In genomic region chr5:77407341-77408298, GRCm38 (mm10) we compare ENCODE assay signal across 8 mouse cellular contexts. TPM values are rescaled to one million over a fixed set of nuclear protein-coding genes. Genes with fewer than 3 reads are reported as not detected.
DNase-seq lines count a peak whose midpoint lies in the region; ATAC-seq and TF ChIP-seq lines count a peak whose summit lies in the region.

Gene Igfbp7, minus strand, starts transcription at chr5:77408041.

- no peak for TF ChIP-seq EP300 in liver, postnatal 0 days (IDR thresholded peaks at IDR 0.05; ENCODE audit: low read depth)

- peak; percentile 41 for DNase-seq in forelimb bud, embryonic 11.5 days (ENCODE audit: low read depth, low spot score)
- peak; percentile 77 for DNase-seq in heart, postnatal 25 days (ENCODE audit: low spot score)
- DNase-seq in large intestine, adult 2 months (ENCODE audit: low read depth, low spot score): no peak
- DNase-seq in liver, postnatal 0 days: peak; percentile 68
- peak; percentile 54 for DNase-seq in thymus, adult 2 months

- peak; percentile 82 for ATAC-seq in liver, postnatal 0 days
- peak; percentile 95 for ATAC-seq in neural tube, embryonic 14.5 days (ENCODE audit: low read depth)

- peaks cover 12% of the 10 kb centered on the region for H3K9me3 ChIP-seq in E14TG2a.4 (ENCODE audit: low read length)
- H3K9me3 ChIP-seq in liver, postnatal 0 days (ENCODE audit: low read length): no peaks in the 10 kb centered on the region
- H3K9me3 ChIP-seq in neural tube, embryonic 14.5 days (ENCODE audit: control insufficient read depth, low read length): no peaks in the 10 kb centered on the region

- H3K4me3 ChIP-seq in E14TG2a.4 (replicated peaks; ENCODE audit: low read length): peak within 1 kb of the TSS; percentile 90
- peak within 1 kb of the TSS; percentile 49 for H3K4me3 ChIP-seq in bone marrow macrophage, adult 2 months (ENCODE audit: insufficient read depth, low read length)
- H3K4me3 ChIP-seq in liver, postnatal 0 days (ENCODE audit: low read depth, low read length): peak within 1 kb of the TSS; percentile 54
- H3K4me3 ChIP-seq in neural tube, embryonic 14.5 days (ENCODE audit: low read depth, low read length): peak within 1 kb of the TSS; percentile 53
- peak within 1 kb of the TSS; percentile 13; the same call in 1 of the 2 replicates for H3K4me3 ChIP-seq in thymus, adult 2 months (ENCODE audit: control insufficient read depth, insufficient read depth, low read length)

- H3K9ac ChIP-seq in liver, postnatal 0 days (replicated peaks): peak within 1 kb of the TSS; percentile 54
- peak within 1 kb of the TSS; percentile 54 for H3K9ac ChIP-seq in neural tube, embryonic 14.5 days (replicated peaks; ENCODE audit: low read depth, low read length)

- H3K4me2 ChIP-seq in liver, postnatal 0 days (ENCODE audit: low read depth, low read length): peak within 1 kb of the TSS; percentile 68
- peak within 1 kb of the TSS; percentile 89 for H3K4me2 ChIP-seq in neural tube, embryonic 14.5 days (ENCODE audit: low read depth, low read length)

- H3K36me3 ChIP-seq in E14TG2a.4 (ENCODE audit: insufficient read depth, low read length): no peaks in the 10 kb centered on the region
- H3K36me3 ChIP-seq in liver, postnatal 0 days (replicated peaks; ENCODE audit: insufficient read depth, low read length): no peaks in the 10 kb centered on the region
- H3K36me3 ChIP-seq in neural tube, embryonic 14.5 days (ENCODE audit: control insufficient read depth, insufficient read depth, low read length): no peaks in the 10 kb centered on the region
- H3K36me3 ChIP-seq in thymus, adult 2 months (ENCODE audit: control insufficient read depth, insufficient read depth, low read length): no peaks in the 10 kb centered on the region

- TF ChIP-seq CTCF in E14TG2a.4 (conservative IDR thresholded peaks at IDR 0.05; ENCODE audit: low read length): no peak
- 0 out of 2 replicates have a peak, but pooled peaks have one; percentile 17 for TF ChIP-seq CTCF in bone marrow macrophage, adult 2 months (IDR thresholded peaks at IDR 0.05; ENCODE audit: low read depth, low read length)
- peak; percentile 57 for TF ChIP-seq CTCF in liver, postnatal 0 days (IDR thresholded peaks at IDR 0.05; ENCODE audit: low read depth)
- TF ChIP-seq CTCF in thymus, adult 2 months (IDR thresholded peaks at IDR 0.05; ENCODE audit: borderline replicate concordance, control insufficient read depth, extremely low read depth, insufficient read depth, low read length, poor library complexity): peak; percentile 72; the same call in 1 of the 2 replicates

- peaks cover 33% of the 10 kb centered on the region for H3K27me3 ChIP-seq in E14TG2a.4 (ENCODE audit: insufficient read depth, low read length)
- peaks cover 17% of the 10 kb centered on the region for H3K27me3 ChIP-seq in liver, postnatal 0 days (ENCODE audit: insufficient read depth, low read length)
- H3K27me3 ChIP-seq in neural tube, embryonic 14.5 days (ENCODE audit: control insufficient read depth, insufficient read depth, low read length): peaks cover 6% of the 10 kb centered on the region
- H3K27me3 ChIP-seq in thymus, adult 2 months (ENCODE audit: control insufficient read depth, insufficient read depth, low read length): peaks cover 5% of the 10 kb centered on the region

- no peak within 1 kb of the TSS for H3K27ac ChIP-seq in bone marrow macrophage, adult 2 months (ENCODE audit: insufficient read depth, low read depth, low read length)
- peak within 1 kb of the TSS; percentile 22; the same call in 1 of the 2 replicates for H3K27ac ChIP-seq in liver, postnatal 0 days (ENCODE audit: low read depth)
- H3K27ac ChIP-seq in neural tube, embryonic 14.5 days (ENCODE audit: low read depth, low read length): no peak within 1 kb of the TSS
- H3K27ac ChIP-seq in thymus, adult 2 months (ENCODE audit: control insufficient read depth, insufficient read depth, low read length): no peak within 1 kb of the TSS

- intact Hi-C loops in heart, postnatal 25 days (cut with DNase I): loop anchor here (5.0 kb wide), 1 partner anchor 55 kb away; no protein-coding TSS in a partner anchor

- no peaks in the 10 kb centered on the region for H3K4me1 ChIP-seq in E14TG2a.4 (replicated peaks; ENCODE audit: low read depth, low read length)
- H3K4me1 ChIP-seq in bone marrow macrophage, adult 2 months (ENCODE audit: control insufficient read depth, insufficient read depth, low read length): no peaks in the 10 kb centered on the region; the same call in 1 of the 2 replicates
- peaks cover 4% of the 10 kb centered on the region; the same call in 1 of the 2 replicates for H3K4me1 ChIP-seq in liver, postnatal 0 days (ENCODE audit: insufficient read depth)
- no peaks in the 10 kb centered on the region for H3K4me1 ChIP-seq in neural tube, embryonic 14.5 days (ENCODE audit: control insufficient read depth, insufficient read depth, low read length)
- no peaks in the 10 kb centered on the region for H3K4me1 ChIP-seq in thymus, adult 2 months (replicated peaks; ENCODE audit: control insufficient read depth, insufficient read depth, low read length)

- whole genome bisulfite sequencing in large intestine, adult 2 months: 6% methylated on average over 91 of the region's 101 CpGs
- 6% methylated on average over 90 of the region's 101 CpGs for WGBS in liver, postnatal 0 days (ENCODE audit: insufficient replicate concordance)
- 8% methylated on average over 52 of the region's 101 CpGs for WGBS in neural tube, embryonic 14.5 days
- 7% methylated on average over 97 of the region's 101 CpGs for WGBS in thymus, adult 2 months

- no peak for TF ChIP-seq POLR2A in bone marrow macrophage, adult 2 months (IDR thresholded peaks at IDR 0.05; ENCODE audit: borderline replicate concordance, low read depth, low read length)
- TF ChIP-seq POLR2A in thymus, adult 2 months (IDR thresholded peaks at IDR 0.05; ENCODE audit: control insufficient read depth, extremely low read depth, insufficient read depth, low read length, poor library complexity): no peak

RNA-seq across cellular contexts. Expression of gene Igfbp7, which starts in this region (rescaled TPM):
- polyA plus RNA-seq in bone marrow macrophage, adult 2 months (2012; ENCODE audit: insufficient read depth, insufficient read length, missing spikeins): 6.6 and 7.3 TPM in 2 replicates
- total RNA-seq in heart, postnatal 25 days (2021): 100 to 1,000 TPM; 251 to 311 TPM
- polyA plus RNA-seq in large intestine, adult 2 months (2012; rRNA removed): 254 and 387 TPM in 2 replicates
- 89.6 and 97.3 TPM in 2 replicates for polyA plus RNA-seq in liver, postnatal 0 days (2015; fragmentation: Nextera tagmentation; extraction: Ambion mirVana)
- polyA plus RNA-seq in neural tube, embryonic 14.5 days (2014; fragmentation: Nextera tagmentation; extraction: Ambion mirVana): 52.8 and 54.2 TPM in 2 replicates
- polyA plus RNA-seq in thymus, adult 2 months (2012; rRNA removed): 370 and 442 TPM in 2 replicates

Comparison
In these comparisons a context has a peak if more than half of its experiments do, and no peak if none do; other contexts are left out.
1. H3K4me3 ChIP-seq: peak in every context shown above with its lines; median percentile 90 in E14TG2a.4; 54 in liver, postnatal 0 days; 53 in neural tube, embryonic 14.5 days; 49 in bone marrow macrophage, adult 2 months; 13 in thymus, adult 2 months.